Mouse (Mus musculus) layer of hippocampus, postnatal 14 days (tissue): ENCODE measurements around the gene Mcrip1. TPM values are rescaled to one million over a fixed set of nuclear protein-coding genes. Genes with fewer than 3 reads are reported as not detected.

ENCODE experiments used
- total RNA-seq, 2 experiments: library from RNA; stranded (reverse); gene quantifications; 2 replicates each; pipeline ENCODE4 v1.2.3; 2021

Gene Mcrip1
- total RNA-seq, 2 experiments from 2014 or later = 86.1 to 89.0 TPM

Other genes with a start within 250 kb of the Mcrip1 start
- gene Actg1, start 201.2 kb downstream of the Mcrip1 start, total RNA-seq = 1,000 to 10,000 TPM; 1,835 to 1,925 TPM
- gene Fscn2, start 188.2 kb downstream of the Mcrip1 start, total RNA-seq = under 1 TPM; 0.48 to 0.67 TPM
- gene Faap100, start 171.0 kb downstream of the Mcrip1 start, total RNA-seq = 10 to 100 TPM; 31.9 to 38.1 TPM
- gene Nploc4, start 112.0 kb downstream of the Mcrip1 start, total RNA-seq = 10 to 100 TPM; 64.4 to 65.6 TPM
- 1 to 10 TPM in 1 of 2 experiments, not detected in 1; 1.4 TPM for gene Tspan10, start 107.1 kb downstream of the Mcrip1 start, total RNA-seq
- under 1 TPM in 1 of 2 experiments, not detected in 1; 0.43 TPM for gene Pde6g, start 96.2 kb downstream of the Mcrip1 start, total RNA-seq
- 10 to 100 TPM; 14.5 to 15.9 TPM for gene Oxld1, start 91.7 kb downstream of the Mcrip1 start, total RNA-seq
- 10 to 100 TPM; 22.5 to 22.7 TPM for gene Ccdc137, start 91.6 kb downstream of the Mcrip1 start, total RNA-seq
- gene Arl16, start 82.1 kb downstream of the Mcrip1 start, total RNA-seq = 10 to 100 TPM; 56.7 to 61.6 TPM
- gene Mrpl12, start 65.1 kb downstream of the Mcrip1 start, total RNA-seq = 10 to 100 TPM; 71.3 to 73.5 TPM
- gene Slc25a10, start 57.9 kb downstream of the Mcrip1 start, total RNA-seq = 10 to 100 TPM; 25.6 to 27.2 TPM
- under 1 TPM; 0.28 to 0.36 TPM for gene Gcgr, start 19.0 kb downstream of the Mcrip1 start, total RNA-seq
- gene Ppp1r27, start 1.4 kb upstream of the Mcrip1 start, total RNA-seq = not detected
- 100 to 1,000 TPM; 142 to 157 TPM for gene P4hb, start 23.5 kb upstream of the Mcrip1 start, total RNA-seq
- 100 to 1,000 TPM; 366 to 384 TPM for gene Arhgdia, start 31.9 kb upstream of the Mcrip1 start, total RNA-seq
- 10 to 100 TPM; 69.3 to 77.0 TPM for gene Alyref, start 48.6 kb upstream of the Mcrip1 start, total RNA-seq
- 10 to 100 TPM; 88.0 to 96.5 TPM for gene Anapc11, start 48.7 kb upstream of the Mcrip1 start, total RNA-seq
- 1 to 10 TPM; 2.3 to 2.7 TPM for gene Npb, start 58.8 kb upstream of the Mcrip1 start, total RNA-seq
- 100 to 1,000 TPM; 150 TPM for gene Pcyt2, start 68.2 kb upstream of the Mcrip1 start, total RNA-seq
- gene Sirt7, start 75.5 kb upstream of the Mcrip1 start, total RNA-seq = 10 to 100 TPM; 35.0 to 35.4 TPM
- gene Mafg, start 83.9 kb upstream of the Mcrip1 start, total RNA-seq = 10 to 100 TPM; 85.5 to 89.8 TPM
- gene Pycr1, start 94.0 kb upstream of the Mcrip1 start, total RNA-seq = 1 to 10 TPM; 4.7 to 5.1 TPM
- gene Myadml2, start 98.4 kb upstream of the Mcrip1 start, total RNA-seq = 1 to 10 TPM; 3.0 to 3.5 TPM
- gene Notum, start 111.4 kb upstream of the Mcrip1 start, total RNA-seq = 10 to 100 TPM in 1 of 2 experiments, 1 to 10 TPM in 1; 7.9 to 10.2 TPM
- 10 to 100 TPM; 54.2 to 58.9 TPM for gene Aspscr1, start 123.2 kb upstream of the Mcrip1 start, total RNA-seq
- gene Cenpx, start 164.0 kb upstream of the Mcrip1 start, total RNA-seq = 10 to 100 TPM; 26.8 to 28.9 TPM
- 10 to 100 TPM; 56.0 to 58.2 TPM for gene Lrrc45, start 164.2 kb upstream of the Mcrip1 start, total RNA-seq
- 10 to 100 TPM; 83.9 to 98.6 TPM for gene Rac3, start 171.7 kb upstream of the Mcrip1 start, total RNA-seq
- 10 to 100 TPM; 10.4 to 12.0 TPM for gene Dcxr, start 177.6 kb upstream of the Mcrip1 start, total RNA-seq
- gene Cbr2, start 182.4 kb upstream of the Mcrip1 start, total RNA-seq = 1 to 10 TPM; 2.1 to 2.2 TPM
- gene Hmga1b, start 213.1 kb upstream of the Mcrip1 start, total RNA-seq = 10 to 100 TPM; 16.1 to 21.9 TPM
- gene Rfng, start 234.5 kb upstream of the Mcrip1 start, total RNA-seq = 10 to 100 TPM; 79.0 to 81.2 TPM
- 100 to 1,000 TPM; 137 to 138 TPM for gene Gps1, start 234.5 kb upstream of the Mcrip1 start, total RNA-seq
- 10 to 100 TPM; 40.1 to 45.5 TPM for gene Dus1l, start 246.7 kb upstream of the Mcrip1 start, total RNA-seq